Mouse (Mus musculus): ENCODE measurements around the gene Cldn12.

GRCm38 (mm10) chr5:5510989-5511388, 3.8 kb downstream of the Cldn12 start:
- no peak for TF ChIP-seq CTCF (IDR thresholded peaks at IDR 0.05; ENCODE audit: extremely low read depth, insufficient read depth, low read length)
- TF ChIP-seq POLR2A (IDR thresholded peaks at IDR 0.05; ENCODE audit: extremely low read depth, insufficient read depth, low read length), result no peak

Data from cortical plate, adult 2 months (tissue).